Mouse (Mus musculus) CH12.LX (cell line): ENCODE measurements around the gene Cyp2d22.

Source experiments
- CHD2 ChIP-seq: IDR thresholded peaks from 2 replicates; pipeline ENCODE4 v1.6.1; 2011; ENCODE audit warnings: low read length, improper control_type of control experiment
- CTCF ChIP-seq, 2 experiments: IDR thresholded peaks in 1 of 2; conservative IDR thresholded peaks in 1 of 2; 2 replicates each; pipeline ENCODE4 v1.5.1; 2011 to 2012; ENCODE audit warnings: low read depth in 2 of 2, low read length in 2 of 2, improper control_type of control experiment in 1 of 2, inconsistent platforms in 1 of 2, mild to moderate bottlenecking in 1 of 2, moderate library complexity in 1 of 2
- ELF1 ChIP-seq: IDR thresholded peaks from 2 replicates; pipeline ENCODE4 v1.6.1; 2014; ENCODE audit warnings: low read depth, mild to moderate bottlenecking, inconsistent platforms, low read length, improper control_type of control experiment
- EP300 ChIP-seq: IDR thresholded peaks from 2 replicates; pipeline ENCODE4 v1.6.1; 2011; ENCODE audit warnings: low read length, improper control_type of control experiment
- HCFC1 ChIP-seq: IDR thresholded peaks from 2 replicates; pipeline ENCODE4 v1.6.1; 2012; ENCODE audit warnings: low read depth, mild to moderate bottlenecking, inconsistent platforms, low read length, improper control_type of control experiment
- MAX ChIP-seq: IDR thresholded peaks from 2 replicates; pipeline ENCODE4 v1.6.1; 2011; ENCODE audit warnings: low read length, improper control_type of control experiment
- MEF2A ChIP-seq: IDR thresholded peaks from 2 replicates; pipeline ENCODE4 v1.6.1; 2014; ENCODE audit warnings: low read depth, mild to moderate bottlenecking, inconsistent platforms, low read length, improper control_type of control experiment, borderline replicate concordance
- NELFE ChIP-seq: IDR thresholded peaks from 2 replicates; pipeline ENCODE4 v1.6.1; 2011; ENCODE audit warnings: low read depth, low read length, improper control_type of control experiment
- POLR2A ChIP-seq: IDR thresholded peaks from 2 replicates; pipeline ENCODE4 v1.6.1; 2011; ENCODE audit warnings: low read depth, mild to moderate bottlenecking, improper control_type of control experiment, low read length
- POLR2AphosphoS2 ChIP-seq: IDR thresholded peaks from 2 replicates; pipeline ENCODE4 v1.6.1; 2011; ENCODE audit warnings: low read depth, low read length, improper control_type of control experiment
- RAD21 ChIP-seq: IDR thresholded peaks from 2 replicates; pipeline ENCODE4 v1.6.1; 2011; ENCODE audit warnings: low read depth, mild to moderate bottlenecking, low read length, improper control_type of control experiment, moderate library complexity
- TCF12 ChIP-seq: IDR thresholded peaks from 2 replicates; pipeline ENCODE4 v1.6.1; 2014; ENCODE audit warnings: low read depth, mild to moderate bottlenecking, inconsistent platforms, low read length, improper control_type of control experiment
- UBTF ChIP-seq: IDR thresholded peaks from 2 replicates; pipeline ENCODE4 v1.6.1; 2012; ENCODE audit warnings: low read depth, mild to moderate bottlenecking, inconsistent platforms, low read length, improper control_type of control experiment, moderate library complexity

DNA sequence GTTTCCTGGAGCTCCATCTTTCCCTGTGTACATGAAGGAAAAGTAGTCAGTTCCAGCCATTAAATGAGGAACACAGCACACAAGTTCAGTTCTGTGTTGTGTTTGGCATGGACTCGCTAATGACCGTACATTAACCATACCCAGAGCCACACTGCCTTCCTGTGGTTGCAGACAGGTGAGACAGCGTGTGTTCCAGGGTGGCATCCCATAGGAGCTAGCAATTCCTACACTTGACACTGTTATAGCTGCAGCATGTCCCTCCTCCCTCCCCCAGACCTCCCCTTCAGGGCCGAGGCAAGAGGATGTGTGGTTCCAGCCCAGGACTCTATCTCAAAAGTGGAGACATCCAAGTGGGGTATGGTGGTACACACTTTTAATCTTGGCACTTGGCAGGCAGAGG, 29.7 kb downstream of the Cyp2d22 start:
- no peak for TF ChIP-seq HCFC1
- TF ChIP-seq MAX, result no peak
- TF ChIP-seq RAD21, result no peak
- TF ChIP-seq CHD2, result no peak
- no peak for TF ChIP-seq TCF12
- no peak for TF ChIP-seq EP300
- TF ChIP-seq POLR2A, result no peak
- no peak for TF ChIP-seq CTCF (conservative IDR thresholded peaks at IDR 0.05 in 1 of 2, IDR thresholded peaks at IDR 0.05 in 1 of 2; ENCODE audit: low read depth in 2 of 2, low read length in 2 of 2)
- no peak for TF ChIP-seq ELF1
- TF ChIP-seq MEF2A, result no peak
- no peak for TF ChIP-seq POLR2AphosphoS2
- TF ChIP-seq UBTF, result no peak
- TF ChIP-seq NELFE, result no peak
